Mouse (Mus musculus): ENCODE measurements around the gene Arl15.

Arl15 gene

GRCm38 (mm10) chr13:114150856-114151697 is 356.8 kb downstream of the Arl15 start:
- no peak for DNase-seq (ENCODE audit: low spot score)

GRCm38 (mm10) chr13:114151698-114152069 is 357.4 kb downstream of the Arl15 start:
- no peak for DNase-seq (ENCODE audit: low spot score)

- DNase-seq (ENCODE audit: low spot score): no peak
Observed at GRCm38 (mm10) chr13:114156689-114157088, 362.4 kb downstream of the Arl15 start.

GRCm38 (mm10) chr13:114158111-114158730 is 363.9 kb downstream of the Arl15 start:
- no peak for DNase-seq (ENCODE audit: low spot score)

- DNase-seq (ENCODE audit: low spot score): no peak
Observed at GRCm38 (mm10) chr13:114159634-114160391, 365.5 kb downstream of the Arl15 start.

GRCm38 (mm10) chr13:114162753-114163152 is 368.4 kb downstream of the Arl15 start:
- no peak for DNase-seq (ENCODE audit: low spot score)

GRCm38 (mm10) chr13:114165616-114166015 is 371.3 kb downstream of the Arl15 start:
- DNase-seq (ENCODE audit: low spot score): no peak

- peak; percentile 6 for DNase-seq (ENCODE audit: low spot score)
Observed at GRCm38 (mm10) chr13:114166439-114167183, 372.3 kb downstream of the Arl15 start.

GRCm38 (mm10) chr13:114170061-114170460 is 375.8 kb downstream of the Arl15 start:
- no peak for DNase-seq (ENCODE audit: low spot score)

- no peak for DNase-seq (ENCODE audit: low spot score)
Observed at GRCm38 (mm10) chr13:114171465-114171864, 377.2 kb downstream of the Arl15 start.

GRCm38 (mm10) chr13:114188107-114188506 is 393.8 kb downstream of the Arl15 start:
- DNase-seq (ENCODE audit: low spot score): no peak

- no peak for DNase-seq (ENCODE audit: low spot score)
Observed at GRCm38 (mm10) chr13:114188801-114189200, 394.5 kb downstream of the Arl15 start.

GRCm38 (mm10) chr13:114189441-114189840 is 395.1 kb downstream of the Arl15 start:
- no peak for DNase-seq (ENCODE audit: low spot score)

- no peak for DNase-seq (ENCODE audit: low spot score)
Observed at GRCm38 (mm10) chr13:114190898-114191297, 396.6 kb downstream of the Arl15 start.

GRCm38 (mm10) chr13:114198252-114198799 is 404.0 kb downstream of the Arl15 start:
- no peak for DNase-seq (ENCODE audit: low spot score)

GRCm38 (mm10) chr13:114199746-114200145 is 405.4 kb downstream of the Arl15 start:
- no peak for DNase-seq (ENCODE audit: low spot score)

- no peak for DNase-seq (ENCODE audit: low spot score)
Observed at GRCm38 (mm10) chr13:114200545-114200944, 406.2 kb downstream of the Arl15 start.

GRCm38 (mm10) chr13:114202806-114203570 is 408.7 kb downstream of the Arl15 start:
- no peak for DNase-seq (ENCODE audit: low spot score)
